Mouse (Mus musculus) olfactory bulb, adult 2 months (tissue): ENCODE results near the gene Anxa6.

ENCODE experiments used
- CTCF ChIP-seq: fragments of 200-500 bp; IDR thresholded peaks from 2 replicates; pipeline ENCODE4 v1.5.1; 2012; ENCODE audit warnings: low read depth, mild to moderate bottlenecking, low read length, moderate library complexity; ENCODE audit not compliant: insufficient read depth
- POLR2A ChIP-seq: fragments of 200-500 bp; IDR thresholded peaks from 2 replicates; pipeline ENCODE4 v1.6.1; 2012; ENCODE audit warnings: mild to moderate bottlenecking, low read depth, low read length, moderate library complexity; ENCODE audit not compliant: insufficient read depth

DNA sequence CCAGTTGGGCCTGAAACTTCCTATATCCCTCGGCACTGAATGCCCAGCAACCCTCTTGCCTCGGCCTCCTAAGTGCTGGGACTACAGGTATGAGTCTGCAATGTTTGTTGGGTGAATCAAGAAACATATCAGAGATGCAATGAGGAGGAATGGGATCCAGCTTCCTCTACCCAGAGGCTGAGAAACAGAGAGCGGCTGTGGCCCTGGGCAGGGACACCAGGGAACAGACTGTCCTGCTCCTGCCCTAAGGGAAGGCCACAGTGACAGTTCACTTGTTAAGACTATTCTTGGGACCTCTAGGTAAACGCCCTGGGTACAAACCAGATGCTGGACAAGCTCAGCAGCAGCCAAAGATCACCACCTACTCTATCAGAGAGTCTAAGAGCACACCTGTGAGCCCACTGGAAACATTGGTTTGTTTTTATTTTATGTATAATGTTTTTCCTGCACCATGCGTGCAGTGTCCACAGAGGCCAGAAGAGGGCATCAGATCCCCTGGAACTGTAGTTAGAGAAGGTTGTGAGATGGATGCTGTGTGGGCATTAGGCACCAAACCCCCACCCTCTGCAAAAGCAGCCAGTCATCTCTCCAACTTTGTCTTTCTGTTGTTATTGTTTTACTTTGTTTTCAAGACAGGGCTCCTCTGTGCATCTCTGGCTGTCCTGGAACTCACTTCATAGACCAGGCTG, 101.7 kb downstream of the Anxa6 start:
- no peak for TF ChIP-seq CTCF
- no peak for TF ChIP-seq POLR2A
